Mouse (Mus musculus): ENCODE results near the gene Ifne. TPM values are rescaled to one million over a fixed set of nuclear protein-coding genes. Genes with fewer than 3 reads are reported as not detected.

Gene Ifne
- polyA plus RNA-seq, 1 experiment from 2014 or later = not detected

GRCm38 (mm10) chr4:88888236-88888635 lies 8.2 kb upstream of the Ifne start:
- Histone ChIP-seq H3K9ac (ENCODE audit: low read length) (no peak overlapping the region), H3K9me3 (ENCODE audit: control insufficient read depth, low read length) (no peaks in the 10 kb centered on the region), H3K4me1 (ENCODE audit: control insufficient read depth in 2 of 2, insufficient read depth in 2 of 2, low read length in 2 of 2) (no peaks in the 10 kb centered on the region), H3K27me3 (ENCODE audit: control insufficient read depth, insufficient read depth, low read length) (no peaks in the 10 kb centered on the region), H3K27ac (replicated peaks in 1 of 2; ENCODE audit: control insufficient read depth in 1 of 2, insufficient read depth in 1 of 2, low read depth in 2 of 2, low read length in 2 of 2) (no peak overlapping the region), H3K4me3 (ENCODE audit: control insufficient read depth in 1 of 2, insufficient read depth in 1 of 2, low read depth in 1 of 2, low read length in 2 of 2) (no peak overlapping the region), H3K4me2 (ENCODE audit: low read length) (no peak overlapping the region), H3K36me3 (ENCODE audit: control insufficient read depth, insufficient read depth, low read length) (no peaks in the 10 kb centered on the region)
- ATAC-seq (ENCODE audit: insufficient number of reproducible peaks, insufficient read depth, low FRiP score, low read depth) = no peak

GRCm38 (mm10) chr4:88878772-88879171 lies 1.2 kb downstream of the Ifne start:
- 70% methylated on average over 4 of the region's 4 CpGs for WGBS
- no peak overlapping the region for H3K9ac ChIP-seq (ENCODE audit: low read length)
- no peaks in the 10 kb centered on the region for H3K36me3 ChIP-seq (ENCODE audit: control insufficient read depth, insufficient read depth, low read length)
- no peak overlapping the region for H3K27ac ChIP-seq (replicated peaks in 1 of 2; ENCODE audit: control insufficient read depth in 1 of 2, insufficient read depth in 1 of 2, low read depth in 2 of 2, low read length in 2 of 2)
- H3K4me2 ChIP-seq (ENCODE audit: low read length) = no peak overlapping the region
- H3K9me3 ChIP-seq (ENCODE audit: control insufficient read depth, low read length) = no peaks in the 10 kb centered on the region
- H3K4me3 ChIP-seq (ENCODE audit: control insufficient read depth in 1 of 2, insufficient read depth in 1 of 2, low read depth in 1 of 2, low read length in 2 of 2) = no peak overlapping the region
- no peak for ATAC-seq (ENCODE audit: insufficient number of reproducible peaks, insufficient read depth, low FRiP score, low read depth)
- H3K4me1 ChIP-seq (ENCODE audit: control insufficient read depth in 2 of 2, insufficient read depth in 2 of 2, low read length in 2 of 2) = no peaks in the 10 kb centered on the region; a peak in 1 of 4 replicates
- no peaks in the 10 kb centered on the region for H3K27me3 ChIP-seq (ENCODE audit: control insufficient read depth, insufficient read depth, low read length)

GRCm38 (mm10) chr4:88878246-88878645 lies 1.8 kb downstream of the Ifne start:
- Histone ChIP-seq H3K4me1 (ENCODE audit: control insufficient read depth in 2 of 2, insufficient read depth in 2 of 2, low read length in 2 of 2) (no peaks in the 10 kb centered on the region; a peak in 1 of 4 replicates), H3K4me3 (ENCODE audit: control insufficient read depth in 1 of 2, insufficient read depth in 1 of 2, low read depth in 1 of 2, low read length in 2 of 2) (no peak overlapping the region), H3K27ac (replicated peaks in 1 of 2; ENCODE audit: control insufficient read depth in 1 of 2, insufficient read depth in 1 of 2, low read depth in 2 of 2, low read length in 2 of 2) (no peak overlapping the region), H3K4me2 (ENCODE audit: low read length) (peak overlapping the region; percentile 18; the same call in 1 of the 2 replicates), H3K27me3 (ENCODE audit: control insufficient read depth, insufficient read depth, low read length) (no peaks in the 10 kb centered on the region), H3K9me3 (ENCODE audit: control insufficient read depth, low read length) (no peaks in the 10 kb centered on the region), H3K9ac (ENCODE audit: low read length) (no peak overlapping the region), H3K36me3 (ENCODE audit: control insufficient read depth, insufficient read depth, low read length) (no peaks in the 10 kb centered on the region)
- 31% methylated on average over 10 of the region's 10 CpGs for WGBS
- ATAC-seq (ENCODE audit: insufficient number of reproducible peaks, insufficient read depth, low FRiP score, low read depth) = no peak

DNA sequence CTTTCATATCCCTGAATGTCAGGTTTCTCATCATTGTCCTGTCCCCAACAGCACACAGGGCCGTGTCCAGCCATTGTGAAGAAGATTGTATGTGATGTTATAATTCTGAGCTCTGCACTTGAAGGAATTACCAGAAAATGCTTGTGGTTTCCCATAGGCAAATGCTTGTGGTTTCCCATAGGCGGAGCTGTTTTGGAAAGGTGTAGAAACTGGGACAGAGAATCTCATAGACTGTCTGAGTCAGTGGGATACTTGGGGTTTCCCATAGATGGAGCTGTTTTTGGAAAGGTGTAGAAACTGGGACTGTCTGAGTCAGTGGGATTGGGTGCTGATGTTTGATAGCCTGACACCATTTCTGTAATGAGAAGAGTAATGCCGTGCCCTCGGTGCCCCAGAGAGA lies 3.5 kb downstream of the Ifne start:
- Histone ChIP-seq H3K36me3 (ENCODE audit: control insufficient read depth, insufficient read depth, low read length) (no peaks in the 10 kb centered on the region), H3K27ac (replicated peaks in 1 of 2; ENCODE audit: control insufficient read depth in 1 of 2, insufficient read depth in 1 of 2, low read depth in 2 of 2, low read length in 2 of 2) (no peak overlapping the region), H3K9ac (ENCODE audit: low read length) (no peak overlapping the region), H3K4me2 (ENCODE audit: low read length) (no peak overlapping the region), H3K4me1 (ENCODE audit: control insufficient read depth in 2 of 2, insufficient read depth in 2 of 2, low read length in 2 of 2) (no peaks in the 10 kb centered on the region; a peak in 1 of 4 replicates), H3K27me3 (ENCODE audit: control insufficient read depth, insufficient read depth, low read length) (no peaks in the 10 kb centered on the region), H3K4me3 (ENCODE audit: control insufficient read depth in 1 of 2, insufficient read depth in 1 of 2, low read depth in 1 of 2, low read length in 2 of 2) (no peak overlapping the region), H3K9me3 (ENCODE audit: control insufficient read depth, low read length) (no peaks in the 10 kb centered on the region)
- ATAC-seq (ENCODE audit: insufficient number of reproducible peaks, insufficient read depth, low FRiP score, low read depth) = no peak
- 78% methylated on average over 4 of the region's 4 CpGs for WGBS

DNA sequence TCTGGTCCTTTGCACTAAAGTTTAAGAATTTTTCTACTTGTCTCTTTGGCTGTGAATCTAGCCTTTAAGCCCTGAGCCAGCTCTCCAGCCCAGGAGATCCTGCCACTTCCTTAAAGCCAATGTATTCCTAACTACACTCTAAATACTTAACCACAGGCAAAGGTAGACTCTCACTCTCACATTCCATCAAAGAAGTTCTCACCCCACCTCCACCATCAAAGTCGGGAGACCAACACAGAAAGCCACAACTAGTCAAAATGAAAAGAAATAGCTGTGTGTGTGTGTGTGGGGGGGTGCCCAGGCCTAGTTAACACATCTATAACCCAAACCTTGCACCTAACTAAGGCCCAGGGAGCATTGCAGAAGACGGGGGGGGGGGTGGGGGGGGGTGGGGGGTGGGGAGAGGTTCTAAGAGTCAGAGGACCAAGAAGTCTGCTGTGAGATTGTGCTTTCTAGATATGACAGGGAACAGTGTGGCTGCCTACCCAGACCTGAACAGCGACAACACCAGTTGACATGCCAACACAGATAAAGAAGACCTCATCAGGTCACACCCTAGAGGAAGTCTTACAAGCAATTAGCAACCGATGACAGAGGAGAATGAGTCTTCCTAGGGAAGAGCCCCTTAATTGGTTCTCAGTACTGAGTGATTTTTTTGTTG lies 4.4 kb downstream of the Ifne start:
- Histone ChIP-seq H3K4me1 (ENCODE audit: control insufficient read depth in 2 of 2, insufficient read depth in 2 of 2, low read length in 2 of 2) (no peaks in the 10 kb centered on the region; a peak in 1 of 4 replicates), H3K27ac (replicated peaks in 1 of 2; ENCODE audit: control insufficient read depth in 1 of 2, insufficient read depth in 1 of 2, low read depth in 2 of 2, low read length in 2 of 2) (no peak overlapping the region), H3K4me2 (ENCODE audit: low read length) (no peak overlapping the region), H3K36me3 (ENCODE audit: control insufficient read depth, insufficient read depth, low read length) (no peaks in the 10 kb centered on the region), H3K27me3 (ENCODE audit: control insufficient read depth, insufficient read depth, low read length) (no peaks in the 10 kb centered on the region), H3K9me3 (ENCODE audit: control insufficient read depth, low read length) (no peaks in the 10 kb centered on the region), H3K9ac (ENCODE audit: low read length) (no peak overlapping the region), H3K4me3 (ENCODE audit: control insufficient read depth in 1 of 2, insufficient read depth in 1 of 2, low read depth in 1 of 2, low read length in 2 of 2) (no peak overlapping the region)
- ATAC-seq (ENCODE audit: insufficient number of reproducible peaks, insufficient read depth, low FRiP score, low read depth) = no peak
- 27% methylated on average over 4 of the region's 4 CpGs for WGBS

GRCm38 (mm10) chr4:88872691-88873090 lies 7.3 kb downstream of the Ifne start:
- WGBS = 0% methylated on average over 2 of the region's 2 CpGs
- no peak overlapping the region for H3K9ac ChIP-seq (ENCODE audit: low read length)
- H3K4me1 ChIP-seq (ENCODE audit: control insufficient read depth in 2 of 2, insufficient read depth in 2 of 2, low read length in 2 of 2) = no peaks in the 10 kb centered on the region; a peak in 1 of 4 replicates
- H3K36me3 ChIP-seq (ENCODE audit: control insufficient read depth, insufficient read depth, low read length) = no peaks in the 10 kb centered on the region
- H3K4me3 ChIP-seq (ENCODE audit: control insufficient read depth in 1 of 2, insufficient read depth in 1 of 2, low read depth in 1 of 2, low read length in 2 of 2) = no peak overlapping the region
- H3K4me2 ChIP-seq (ENCODE audit: low read length) = no peak overlapping the region
- ATAC-seq (ENCODE audit: insufficient number of reproducible peaks, insufficient read depth, low FRiP score, low read depth) = no peak
- H3K9me3 ChIP-seq (ENCODE audit: control insufficient read depth, low read length) = no peaks in the 10 kb centered on the region
- H3K27me3 ChIP-seq (ENCODE audit: control insufficient read depth, insufficient read depth, low read length) = no peaks in the 10 kb centered on the region
- no peak overlapping the region for H3K27ac ChIP-seq (replicated peaks in 1 of 2; ENCODE audit: control insufficient read depth in 1 of 2, insufficient read depth in 1 of 2, low read depth in 2 of 2, low read length in 2 of 2)

- H3K9me3 ChIP-seq (ENCODE audit: control insufficient read depth, low read length) = no peaks in the 10 kb centered on the region
- H3K9ac ChIP-seq (ENCODE audit: low read length) = peak overlapping the region; percentile 72
- no peaks in the 10 kb centered on the region for H3K36me3 ChIP-seq (ENCODE audit: control insufficient read depth, insufficient read depth, low read length)
- no peaks in the 10 kb centered on the region; a peak in 1 of 4 replicates for H3K4me1 ChIP-seq (ENCODE audit: control insufficient read depth in 2 of 2, insufficient read depth in 2 of 2, low read length in 2 of 2)
- peak overlapping the region; percentile 93 for H3K4me2 ChIP-seq (ENCODE audit: low read length)
- H3K4me3 ChIP-seq (ENCODE audit: control insufficient read depth in 1 of 2, insufficient read depth in 1 of 2, low read depth in 1 of 2, low read length in 2 of 2) = peak overlapping the region; percentile 55 to 57
- peaks cover 11% of the 10 kb centered on the region for H3K27me3 ChIP-seq (ENCODE audit: control insufficient read depth, insufficient read depth, low read length)
- H3K27ac ChIP-seq (replicated peaks in 1 of 2; ENCODE audit: control insufficient read depth in 1 of 2, insufficient read depth in 1 of 2, low read depth in 2 of 2, low read length in 2 of 2) = peak overlapping the region; percentile 25 to 29; a peak in 1 of 4 replicates
- WGBS = 8% methylated on average over 30 of the region's 31 CpGs
- ATAC-seq (ENCODE audit: insufficient number of reproducible peaks, insufficient read depth, low FRiP score, low read depth) = peak; percentile 61
Observed at GRCm38 (mm10) chr4:88867926-88868911, 11.8 kb downstream of the Ifne start.
